Mouse (Mus musculus) olfactory bulb, adult 2 months (tissue): ENCODE results near the gene Zfp248. TPM values are rescaled to one million over a fixed set of nuclear protein-coding genes. Genes with fewer than 3 reads are reported as not detected.

ENCODE experiments used
- H3K27ac ChIP-seq: fragments of 200-500 bp; 2 replicates; pipeline ENCODE4 v1.5.1; 2012; ENCODE audit warnings: low read depth, low read length; ENCODE audit not compliant: insufficient read depth
- H3K4me1 ChIP-seq: fragments of 200-500 bp; 2 replicates; pipeline ENCODE4 v1.6.1; 2012; ENCODE audit warnings: low read length; ENCODE audit not compliant: control insufficient read depth, insufficient read depth
- H3K4me3 ChIP-seq: fragments of 200-500 bp; 2 replicates; pipeline ENCODE4 v1.5.1; 2012; ENCODE audit warnings: mild to moderate bottlenecking, low read depth, low read length, moderate library complexity; ENCODE audit not compliant: insufficient read depth
- CTCF ChIP-seq: fragments of 200-500 bp; IDR thresholded peaks from 2 replicates; pipeline ENCODE4 v1.5.1; 2012; ENCODE audit warnings: low read depth, mild to moderate bottlenecking, low read length, moderate library complexity; ENCODE audit not compliant: insufficient read depth
- POLR2A ChIP-seq: fragments of 200-500 bp; IDR thresholded peaks from 2 replicates; pipeline ENCODE4 v1.6.1; 2012; ENCODE audit warnings: mild to moderate bottlenecking, low read depth, low read length, moderate library complexity; ENCODE audit not compliant: insufficient read depth
- WGBS: fragments of 180-500 bp; shearing (Covaris S2); methylation state at CpG from one replicate; pipeline ENCODE4 v1.1.7; 2018; 5-methylcytosine and 5-hydroxymethylcytosine counted together
- polyA plus RNA-seq: library from polyadenylated mRNA; stranded (reverse); fragments of >200 nt; gene quantifications from 2 replicates; pipeline ENCODE4 v1.2.4, GENCODE M21; 2012; ENCODE audit warnings: low replicate concordance; ENCODE audit not compliant: missing spikeins, insufficient read depth, insufficient read length

Gene Zfp248
- polyA plus RNA-seq, 1 experiment = not detected

GRCm38 (mm10) chr6:118426666-118427065 is 28.7 kb downstream of the Zfp248 start:
- 74% methylated on average over 1 of the region's 1 CpGs for WGBS
- H3K4me3 ChIP-seq = no peak overlapping the region
- no peak overlapping the region for H3K27ac ChIP-seq
- H3K4me1 ChIP-seq = no peaks in the 10 kb centered on the region
- TF ChIP-seq POLR2A (no peak), CTCF (no peak)

GRCm38 (mm10) chr6:118419050-118419920 is 36.0 kb downstream of the Zfp248 start, which contains the start of gene Bms1:
TSS of gene Bms1 (minus strand) at chr6:118419474.
- Histone ChIP-seq H3K4me3 (peak within 1 kb of the TSS; percentile 81), H3K4me1 (peaks cover 3% of the 10 kb centered on the region; the same call in 1 of the 2 replicates), H3K27ac (peak within 1 kb of the TSS; percentile 80)
- peak; percentile 88 for TF ChIP-seq POLR2A
- TF ChIP-seq CTCF = peak; percentile 91
- WGBS = under 1% methylated on average over 67 of the region's 67 CpGs

- TF ChIP-seq CTCF (no peak), POLR2A (no peak)
- no peak overlapping the region for H3K27ac ChIP-seq
- WGBS = 94% methylated on average over 1 of the region's 1 CpGs
- no peaks in the 10 kb centered on the region for H3K4me1 ChIP-seq
- no peak overlapping the region for H3K4me3 ChIP-seq
These were observed 44.9 kb downstream of the Zfp248 start for GRCm38 (mm10) chr6:118410428-118410827.

- H3K4me3 ChIP-seq = no peak overlapping the region
- H3K4me1 ChIP-seq = no peaks in the 10 kb centered on the region
- 91% methylated on average over 5 of the region's 5 CpGs for WGBS
- TF ChIP-seq POLR2A = no peak
- no peak for TF ChIP-seq CTCF
- H3K27ac ChIP-seq = no peak overlapping the region
These were observed 46.8 kb downstream of the Zfp248 start for GRCm38 (mm10) chr6:118408510-118408909.

- H3K4me3 ChIP-seq = no peak overlapping the region
These were observed 48.9 kb downstream of the Zfp248 start for GRCm38 (mm10) chr6:118406421-118406820.

GRCm38 (mm10) chr6:118390746-118391145 is 64.6 kb downstream of the Zfp248 start:
- Histone ChIP-seq H3K4me3 (no peak overlapping the region), H3K27ac (no peak overlapping the region), H3K4me1 (no peaks in the 10 kb centered on the region)
- TF ChIP-seq POLR2A (no peak), CTCF (no peak)

More at GRCm38 (mm10) chr6:118406421-118406820, 48.9 kb downstream of the Zfp248 start:
- WGBS = 36% methylated on average over 4 of the region's 4 CpGs
- no peaks in the 10 kb centered on the region for H3K4me1 ChIP-seq
- TF ChIP-seq POLR2A (no peak), CTCF (no peak)
- H3K27ac ChIP-seq = no peak overlapping the region

GRCm38 (mm10) chr6:118385962-118386361 is 69.4 kb downstream of the Zfp248 start:
- no peak overlapping the region for H3K27ac ChIP-seq
- 86% methylated on average over 3 of the region's 3 CpGs for WGBS
- H3K4me1 ChIP-seq = no peaks in the 10 kb centered on the region
- TF ChIP-seq POLR2A (no peak), CTCF (no peak)
- no peak overlapping the region for H3K4me3 ChIP-seq

GRCm38 (mm10) chr6:118381234-118381633 is 74.1 kb downstream of the Zfp248 start:
- TF ChIP-seq POLR2A (no peak), CTCF (no peak)
- WGBS = 91% methylated on average over 4 of the region's 4 CpGs
- H3K27ac ChIP-seq = no peak overlapping the region
- no peak overlapping the region for H3K4me3 ChIP-seq
- 0 out of 2 replicates have a peak, but pooled peaks cover 2% of the 10 kb centered on the region for H3K4me1 ChIP-seq

- 64% methylated on average over 3 of the region's 3 CpGs for WGBS
- TF ChIP-seq POLR2A = no peak
- no peak for TF ChIP-seq CTCF
- no peak overlapping the region for H3K27ac ChIP-seq
- H3K4me3 ChIP-seq = no peak overlapping the region
- 0 out of 2 replicates have a peak, but pooled peaks cover 2% of the 10 kb centered on the region for H3K4me1 ChIP-seq
These were observed 74.7 kb downstream of the Zfp248 start for GRCm38 (mm10) chr6:118380630-118381029.
